Mouse (Mus musculus) forebrain, embryonic 14.5 days (tissue): ENCODE measurements around the gene Phlda3. TPM values are rescaled to one million over a fixed set of nuclear protein-coding genes. Genes with fewer than 3 reads are reported as not detected.
A peak's percentile ranks its signal among the peaks of the same experiment; 100 is the strongest.

Experiments used
- ATAC-seq: fragments of 200-750 bp; cut with Nextera tagmentation; 2 replicates; pipeline ENCODE4 v1.8.0; 2017; ENCODE audit warnings: mild to moderate bottlenecking, moderate library complexity
- DNase-seq: peaks from one replicate; pipeline ENCODE4 v3.0.0-alpha.2; 2015; ENCODE audit warnings: low spot score
- H3K27ac ChIP-seq: fragments of 300-500 bp; sonication (generic); 2 replicates; pipeline ENCODE4 v1.5.1; 2014; ENCODE audit warnings: low read depth, mild to moderate bottlenecking, control low read depth, low read length, moderate library complexity
- H3K27me3 ChIP-seq: fragments of 300-500 bp; sonication (generic); replicated peaks from 2 replicates; pipeline ENCODE4 v1.6.1; 2014; ENCODE audit warnings: low read length, control low read depth, mixed read lengths; ENCODE audit not compliant: control insufficient read depth, insufficient read depth
- H3K36me3 ChIP-seq: fragments of 300-500 bp; sonication (generic); 2 replicates; pipeline ENCODE4 v1.6.1; 2014; ENCODE audit warnings: low read length, control low read depth; ENCODE audit not compliant: control insufficient read depth, insufficient read depth
- H3K4me1 ChIP-seq: fragments of 300-500 bp; sonication (generic); 2 replicates; pipeline ENCODE4 v1.6.1; 2014; ENCODE audit warnings: antibody characterized with exemption, low read length, control low read depth; ENCODE audit not compliant: control insufficient read depth, insufficient read depth
- H3K4me2 ChIP-seq: fragments of 300-500 bp; sonication (generic); 2 replicates; pipeline ENCODE4 v1.6.1; 2014; ENCODE audit warnings: mild to moderate bottlenecking, control low read depth, low read length
- H3K4me3 ChIP-seq: fragments of 300-500 bp; sonication (generic); 2 replicates; pipeline ENCODE4 v1.5.1; 2014; ENCODE audit warnings: low read depth, low read length, control low read depth
- H3K9ac ChIP-seq: fragments of 300-500 bp; sonication (generic); 2 replicates; pipeline ENCODE4 v1.6.1; 2014; ENCODE audit warnings: mild to moderate bottlenecking, low read length, control low read depth, moderate library complexity
- H3K9me3 ChIP-seq: fragments of 300-500 bp; sonication (generic); replicated peaks from 2 replicates; pipeline ENCODE4 v1.6.1; 2016; ENCODE audit warnings: low read length, control low read depth, mixed read lengths; ENCODE audit not compliant: control insufficient read depth
- WGBS: fragments of 180-500 bp; shearing (Covaris S2); extraction: QIAGEN DNeasy Blood & Tissue Kit; methylation state at CpG from one replicate; pipeline ENCODE4 v1.1.7; 2014; 5-methylcytosine and 5-hydroxymethylcytosine counted together
- polyA plus RNA-seq: library from polyadenylated mRNA; unstranded; fragments of >200 nt; fragmentation: Nextera tagmentation; extraction: Ambion mirVana; gene quantifications from 2 replicates; pipeline ENCODE4 v1.2.1, GENCODE M21; 2014

The Phlda3 gene
- polyA plus RNA-seq, 1 experiment from 2014 or later, result 16.4 TPM

DNA sequence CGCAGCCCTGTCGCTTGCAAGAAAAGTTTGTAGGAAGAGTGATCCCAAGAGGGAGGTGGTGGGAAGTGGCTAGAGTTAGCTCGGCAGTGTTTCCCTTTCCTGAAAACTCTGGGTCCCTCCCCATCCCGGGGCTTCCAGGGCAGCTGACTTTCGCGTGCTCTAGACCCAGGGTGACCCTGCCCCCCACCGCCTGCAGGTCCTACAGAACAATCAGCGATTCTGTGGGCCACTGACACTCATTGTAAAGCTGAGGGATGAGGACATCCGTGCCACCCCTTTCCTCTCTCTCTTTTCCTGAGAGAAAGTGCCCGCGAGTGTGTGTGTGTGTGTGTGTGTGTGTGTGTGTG lies 36.6 kb upstream of the Phlda3 start:
- Histone ChIP-seq H3K9ac (peak overlapping the region; percentile 64), H3K4me1 (peaks cover 32% of the 10 kb centered on the region), H3K27me3 (no peaks in the 10 kb centered on the region), H3K27ac (no peak overlapping the region), H3K4me3 (peak overlapping the region; percentile 45), H3K36me3 (no peaks in the 10 kb centered on the region), H3K4me2 (peak overlapping the region; percentile 83), H3K9me3 (no peaks in the 10 kb centered on the region)
- 0% methylated on average over 10 of the region's 11 CpGs for WGBS
- DNase-seq (no peak), ATAC-seq (peak; percentile 10; the same call in 1 of the 2 replicates)

DNA sequence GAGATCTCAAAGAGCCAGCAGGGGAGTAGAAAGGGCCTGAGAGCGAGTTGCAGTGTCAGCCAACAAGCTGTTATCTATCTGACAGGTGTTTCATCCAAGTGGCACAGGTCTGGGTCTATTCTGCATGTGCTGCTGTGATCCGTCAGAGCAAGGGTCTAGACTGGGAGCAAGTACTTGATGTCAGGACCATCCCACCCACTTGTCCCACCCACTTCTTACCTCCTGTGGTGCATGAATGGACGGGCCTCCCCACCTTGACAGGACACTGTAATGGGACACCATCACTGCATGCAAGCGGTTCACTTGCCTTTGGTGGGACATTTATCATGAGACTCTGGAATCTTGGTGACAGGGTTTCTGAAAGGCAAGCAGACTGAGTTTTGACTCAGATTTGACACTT lies 36.1 kb upstream of the Phlda3 start:
- no peak overlapping the region for H3K27ac ChIP-seq
- peak overlapping the region; percentile 64 for H3K9ac ChIP-seq
- peak overlapping the region; percentile 83 for H3K4me2 ChIP-seq
- H3K36me3 ChIP-seq, result no peaks in the 10 kb centered on the region
- H3K4me3 ChIP-seq, result peak overlapping the region; percentile 45
- no peaks in the 10 kb centered on the region for H3K27me3 ChIP-seq
- WGBS, result 23% methylated on average over 4 of the region's 4 CpGs
- no peak for ATAC-seq
- H3K9me3 ChIP-seq, result no peaks in the 10 kb centered on the region
- H3K4me1 ChIP-seq, result peaks cover 36% of the 10 kb centered on the region
- no peak for DNase-seq

DNA sequence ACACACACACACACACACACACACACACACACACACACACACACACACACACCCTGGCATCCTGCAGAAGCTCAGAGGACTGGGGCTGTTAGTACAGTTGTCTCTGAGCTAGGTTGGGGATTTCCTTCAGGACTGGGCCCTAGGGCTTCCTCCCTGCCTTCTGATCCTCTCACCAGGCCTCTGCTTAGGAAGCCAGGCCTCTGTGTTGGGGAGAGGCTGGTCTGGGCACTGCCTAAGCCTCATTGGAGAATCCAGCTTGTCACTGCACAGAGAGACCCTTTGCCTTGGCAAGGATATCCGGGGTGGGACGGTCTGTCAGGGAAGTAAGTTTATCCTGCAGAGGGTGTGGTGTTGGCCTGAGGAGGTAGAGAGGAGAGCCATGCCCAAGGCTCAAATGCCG lies 35.6 kb upstream of the Phlda3 start:
- no peak overlapping the region for H3K9ac ChIP-seq
- no peaks in the 10 kb centered on the region for H3K9me3 ChIP-seq
- no peak overlapping the region for H3K27ac ChIP-seq
- no peak overlapping the region for H3K4me3 ChIP-seq
- ATAC-seq (no peak), DNase-seq (no peak)
- WGBS, result 62% methylated on average over 3 of the region's 3 CpGs
- H3K27me3 ChIP-seq, result no peaks in the 10 kb centered on the region
- no peak overlapping the region for H3K4me2 ChIP-seq
- peaks cover 40% of the 10 kb centered on the region for H3K4me1 ChIP-seq
- H3K36me3 ChIP-seq, result no peaks in the 10 kb centered on the region

DNA sequence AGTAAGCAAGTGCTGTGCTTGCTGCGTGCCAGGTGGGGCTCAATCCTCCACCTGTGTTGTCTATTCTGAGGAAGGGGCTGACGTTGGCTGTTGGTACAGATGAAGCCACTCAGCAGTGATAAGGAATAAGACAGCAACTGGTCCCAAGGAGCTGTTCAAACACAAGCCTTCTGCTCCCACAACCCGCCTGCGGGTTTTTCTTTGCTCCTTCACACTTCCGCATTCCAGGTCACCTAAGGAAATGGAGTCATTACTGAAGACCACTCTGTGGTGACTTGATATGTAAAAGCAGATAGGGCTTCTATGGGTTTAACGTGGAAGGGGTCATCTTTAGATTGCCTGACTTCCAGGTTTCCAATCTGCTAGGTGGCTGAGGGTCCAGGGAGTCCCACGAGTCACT lies 34.5 kb upstream of the Phlda3 start:
- H3K9me3 ChIP-seq, result no peaks in the 10 kb centered on the region
- no peak overlapping the region for H3K4me2 ChIP-seq
- H3K4me3 ChIP-seq, result no peak overlapping the region
- H3K27me3 ChIP-seq, result no peaks in the 10 kb centered on the region
- DNase-seq (no peak), ATAC-seq (no peak)
- no peak overlapping the region for H3K9ac ChIP-seq
- H3K27ac ChIP-seq, result no peak overlapping the region
- WGBS, result 75% methylated on average over 7 of the region's 7 CpGs
- H3K4me1 ChIP-seq, result peaks cover 43% of the 10 kb centered on the region
- H3K36me3 ChIP-seq, result no peaks in the 10 kb centered on the region

DNA sequence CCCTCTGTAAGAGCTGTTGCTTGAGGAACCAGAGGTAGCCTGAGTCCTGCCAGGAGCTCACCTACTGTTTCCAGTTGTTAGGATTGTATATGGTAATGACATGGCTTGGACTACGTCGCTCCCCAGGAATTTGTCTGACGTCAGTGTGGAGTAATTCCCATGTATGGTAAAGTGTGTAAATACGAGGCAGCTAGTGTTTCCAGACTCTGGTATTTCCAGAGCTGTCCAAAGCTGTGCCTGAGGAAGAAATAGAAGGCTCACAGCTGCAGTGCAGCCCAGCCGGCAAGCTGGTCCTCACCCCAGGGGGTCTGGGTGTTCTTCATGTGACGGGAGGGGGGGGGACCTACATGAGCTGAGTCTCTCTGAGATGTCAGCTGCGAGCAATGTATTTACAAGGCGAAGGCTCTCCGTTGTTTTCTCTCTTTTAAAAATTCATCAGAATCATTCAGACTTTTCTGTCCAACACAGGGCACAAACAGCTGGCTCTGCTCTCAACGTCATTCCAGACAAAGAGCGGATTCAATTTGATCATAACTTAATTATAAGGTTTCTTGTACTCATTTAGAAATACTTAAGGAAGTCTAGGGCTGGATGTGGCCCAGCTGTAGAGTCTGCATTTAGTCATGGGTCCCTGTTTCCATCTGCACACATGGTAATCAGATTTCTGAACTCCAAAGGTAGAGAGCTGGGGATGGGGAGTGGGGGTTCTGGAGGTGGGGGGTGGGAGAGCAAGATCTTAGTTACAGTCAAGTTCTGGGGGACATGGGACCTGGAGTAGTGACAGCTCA lies 33.8 kb upstream of the Phlda3 start:
- H3K9ac ChIP-seq, result no peak overlapping the region
- no peaks in the 10 kb centered on the region for H3K27me3 ChIP-seq
- no peak overlapping the region for H3K4me3 ChIP-seq
- no peak overlapping the region for H3K4me2 ChIP-seq
- WGBS, result 34% methylated on average over 11 of the region's 11 CpGs
- H3K4me1 ChIP-seq, result peaks cover 43% of the 10 kb centered on the region
- no peaks in the 10 kb centered on the region for H3K36me3 ChIP-seq
- no peaks in the 10 kb centered on the region for H3K9me3 ChIP-seq
- ATAC-seq (peak; percentile 65), DNase-seq (peak; percentile 73)
- no peak overlapping the region for H3K27ac ChIP-seq

DNA sequence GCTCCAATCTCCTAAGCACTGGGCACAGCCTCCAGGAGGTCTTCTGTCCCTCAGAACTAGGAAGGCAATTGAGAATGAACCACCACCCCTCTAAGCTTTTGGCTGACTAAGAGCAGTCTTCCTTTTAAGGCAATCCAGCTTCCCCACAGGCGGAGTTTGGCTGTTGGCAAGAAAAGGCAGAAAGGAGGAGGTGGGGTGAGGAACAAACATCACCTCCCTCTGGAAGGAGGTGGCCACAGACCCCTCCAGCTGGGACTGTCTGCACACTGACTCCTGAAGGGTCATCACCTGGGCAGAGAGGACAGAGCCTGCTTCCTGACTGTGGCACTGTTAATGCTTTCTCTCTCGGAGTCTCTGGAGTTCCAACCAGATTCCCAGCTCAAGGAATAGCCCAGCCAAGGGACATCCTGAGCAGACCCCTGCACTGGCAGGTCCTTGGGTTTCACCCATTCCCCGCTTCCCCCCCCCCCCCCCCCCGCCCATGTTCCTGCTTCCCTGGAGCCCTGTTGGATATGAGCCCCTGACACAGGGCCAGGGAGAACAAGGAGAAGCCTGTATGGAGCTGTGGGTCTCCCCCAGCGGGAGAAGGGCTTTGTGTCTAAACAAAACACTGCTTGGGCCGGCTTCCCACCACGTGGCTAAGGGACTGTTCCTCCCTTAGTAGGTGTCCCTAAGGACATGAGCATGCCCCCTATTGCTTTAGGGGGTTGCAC lies 31.5 kb upstream of the Phlda3 start:
- ATAC-seq, result peak; percentile 47
- DNase-seq, result peak; percentile 58
- no peak overlapping the region for H3K9ac ChIP-seq
- WGBS, result 16% methylated on average over 5 of the region's 7 CpGs
- peaks cover 43% of the 10 kb centered on the region for H3K4me1 ChIP-seq
- no peaks in the 10 kb centered on the region for H3K36me3 ChIP-seq
- H3K4me3 ChIP-seq, result no peak overlapping the region
- no peak overlapping the region for H3K4me2 ChIP-seq
- H3K9me3 ChIP-seq, result no peaks in the 10 kb centered on the region
- H3K27ac ChIP-seq, result no peak overlapping the region
- H3K27me3 ChIP-seq, result no peaks in the 10 kb centered on the region

DNA sequence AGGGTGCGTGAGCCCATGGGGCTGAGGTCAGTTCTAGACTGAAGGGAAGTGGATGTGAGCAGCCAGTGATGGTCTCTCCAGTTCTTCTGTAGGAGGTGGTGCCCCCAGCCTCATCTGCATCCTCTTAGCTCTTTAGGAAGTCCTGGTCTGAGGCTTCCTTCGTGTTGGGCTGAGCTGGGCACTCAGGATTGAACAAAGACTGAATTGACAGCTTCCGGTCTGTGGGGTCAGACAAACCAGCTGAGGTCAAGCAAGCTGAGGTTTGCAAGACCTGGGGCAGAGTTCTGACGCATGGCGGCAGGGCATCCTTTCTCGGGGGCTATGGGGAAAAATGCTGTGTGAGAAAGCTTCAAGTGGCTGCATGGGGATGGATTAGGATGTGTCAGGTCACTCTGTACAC lies 30.5 kb upstream of the Phlda3 start:
- H3K4me2 ChIP-seq, result no peak overlapping the region
- no peak for DNase-seq
- H3K4me1 ChIP-seq, result peaks cover 43% of the 10 kb centered on the region
- no peak overlapping the region for H3K9ac ChIP-seq
- H3K4me3 ChIP-seq, result no peak overlapping the region
- no peak for ATAC-seq
- WGBS, result 52% methylated on average over 6 of the region's 6 CpGs
- H3K27me3 ChIP-seq, result no peaks in the 10 kb centered on the region
- H3K27ac ChIP-seq, result no peak overlapping the region
- H3K9me3 ChIP-seq, result no peaks in the 10 kb centered on the region
- no peaks in the 10 kb centered on the region for H3K36me3 ChIP-seq

DNA sequence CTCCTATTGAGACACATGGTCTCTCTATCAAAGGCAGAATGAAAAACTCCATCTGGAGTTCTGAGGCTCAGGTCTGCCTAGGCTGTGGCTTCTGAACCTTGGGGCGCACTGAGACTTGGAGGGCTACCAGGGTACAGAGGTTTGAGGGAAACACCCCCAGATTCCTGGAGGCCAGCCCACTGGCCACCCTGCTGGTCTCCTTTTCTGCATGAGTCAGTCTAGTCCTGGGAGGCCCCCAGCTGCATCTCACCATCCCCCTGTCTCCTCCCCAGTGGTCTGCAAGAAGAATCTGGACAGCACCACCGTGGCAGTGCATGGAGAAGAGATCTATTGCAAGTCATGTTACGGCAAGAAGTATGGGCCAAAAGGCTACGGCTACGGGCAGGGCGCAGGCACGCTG lies 20.9 kb upstream of the Phlda3 start:
- WGBS, result 88% methylated on average over 7 of the region's 7 CpGs
- DNase-seq (no peak), ATAC-seq (no peak)
- Histone ChIP-seq H3K9ac (no peak overlapping the region), H3K27ac (no peak overlapping the region), H3K9me3 (no peaks in the 10 kb centered on the region), H3K4me1 (no peaks in the 10 kb centered on the region), H3K36me3 (no peaks in the 10 kb centered on the region), H3K4me3 (no peak overlapping the region), H3K4me2 (no peak overlapping the region), H3K27me3 (no peaks in the 10 kb centered on the region)

DNA sequence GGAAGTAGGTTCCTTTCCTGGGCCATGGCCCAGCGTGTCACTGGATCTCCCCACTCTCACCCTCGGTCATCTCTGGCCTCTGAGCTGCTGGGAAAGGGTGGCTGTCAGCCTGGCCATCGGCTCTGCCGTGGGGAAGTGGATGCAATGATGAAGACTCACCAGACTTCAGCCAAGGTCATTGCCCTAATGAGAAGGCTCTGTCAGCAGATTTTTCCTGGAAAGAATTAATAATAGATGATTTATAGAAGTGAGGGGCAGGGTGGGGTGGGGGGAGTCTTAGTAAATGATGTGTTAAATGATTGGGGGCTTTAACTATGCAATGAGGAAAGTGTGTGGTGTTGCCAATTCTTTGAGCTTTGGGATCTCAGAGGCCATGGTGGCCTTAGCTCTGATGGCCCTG lies 19.7 kb upstream of the Phlda3 start:
- Histone ChIP-seq H3K4me3 (no peak overlapping the region), H3K9ac (no peak overlapping the region), H3K4me1 (no peaks in the 10 kb centered on the region), H3K27me3 (no peaks in the 10 kb centered on the region), H3K4me2 (no peak overlapping the region), H3K27ac (no peak overlapping the region), H3K9me3 (no peaks in the 10 kb centered on the region), H3K36me3 (no peaks in the 10 kb centered on the region)
- no peak for ATAC-seq
- DNase-seq, result no peak
- 89% methylated on average over 4 of the region's 4 CpGs for WGBS
